Mouse (Mus musculus) hindbrain, embryonic 14.5 days (tissue): ENCODE measurements around the gene L1td1. TPM values are rescaled to one million over a fixed set of nuclear protein-coding genes. Genes with fewer than 3 reads are reported as not detected.

ENCODE experiments used
- ATAC-seq: fragments of 200-750 bp; cut with Nextera tagmentation; 2 replicates; pipeline ENCODE4 v1.8.0; 2017; ENCODE audit warnings: moderate number of reproducible peaks, mild to moderate bottlenecking, moderate TSS enrichment, moderate library complexity; ENCODE audit not compliant: low FRiP score
- DNase-seq: peaks from one replicate; pipeline ENCODE4 v3.0.0-alpha.2; 2015; ENCODE audit warnings: low spot score
- H3K27ac ChIP-seq: fragments of 300-500 bp; sonication (generic); 2 replicates; pipeline ENCODE4 v1.5.1; 2014; ENCODE audit warnings: mild to moderate bottlenecking, moderate library complexity
- H3K27me3 ChIP-seq: fragments of 300-500 bp; sonication (generic); 2 replicates; pipeline ENCODE4 v1.6.1; 2014; ENCODE audit warnings: mild to moderate bottlenecking, low read length, mixed read lengths; ENCODE audit not compliant: control insufficient read depth, insufficient read depth
- H3K36me3 ChIP-seq: fragments of 300-500 bp; sonication (generic); replicated peaks from 2 replicates; pipeline ENCODE4 v1.6.1; 2014; ENCODE audit not compliant: control insufficient read depth, insufficient read depth
- H3K4me1 ChIP-seq: fragments of 300-500 bp; sonication (generic); replicated peaks from 2 replicates; pipeline ENCODE4 v1.6.1; 2014; ENCODE audit warnings: antibody characterized with exemption, low read length, mixed read lengths; ENCODE audit not compliant: control insufficient read depth, insufficient read depth
- H3K4me2 ChIP-seq: fragments of 300-500 bp; sonication (generic); replicated peaks from 2 replicates; pipeline ENCODE4 v1.6.1; 2014; ENCODE audit warnings: mild to moderate bottlenecking, moderate library complexity
- H3K4me3 ChIP-seq: fragments of 300-500 bp; sonication (generic); replicated peaks from 2 replicates; pipeline ENCODE4 v1.5.1; 2014; ENCODE audit warnings: mild to moderate bottlenecking, low read length
- H3K9ac ChIP-seq: fragments of 300-500 bp; sonication (generic); 2 replicates; pipeline ENCODE4 v1.6.1; 2014
- H3K9me3 ChIP-seq: fragments of 300-500 bp; sonication (generic); 2 replicates; pipeline ENCODE4 v1.6.1; 2016; ENCODE audit warnings: low read length; ENCODE audit not compliant: control insufficient read depth
- WGBS: fragments of 180-500 bp; shearing (Covaris S2); extraction: QIAGEN DNeasy Blood & Tissue Kit; methylation state at CpG from one replicate; pipeline ENCODE4 v1.1.7; 2014; 5-methylcytosine and 5-hydroxymethylcytosine counted together
- polyA plus RNA-seq: library from polyadenylated mRNA; unstranded; fragments of >200 nt; fragmentation: Nextera tagmentation; extraction: Ambion mirVana; gene quantifications from 2 replicates; pipeline ENCODE4 v1.2.1, GENCODE M21; 2014

L1td1 gene
- polyA plus RNA-seq, 1 experiment from 2014 or later, result not detected

DNA sequence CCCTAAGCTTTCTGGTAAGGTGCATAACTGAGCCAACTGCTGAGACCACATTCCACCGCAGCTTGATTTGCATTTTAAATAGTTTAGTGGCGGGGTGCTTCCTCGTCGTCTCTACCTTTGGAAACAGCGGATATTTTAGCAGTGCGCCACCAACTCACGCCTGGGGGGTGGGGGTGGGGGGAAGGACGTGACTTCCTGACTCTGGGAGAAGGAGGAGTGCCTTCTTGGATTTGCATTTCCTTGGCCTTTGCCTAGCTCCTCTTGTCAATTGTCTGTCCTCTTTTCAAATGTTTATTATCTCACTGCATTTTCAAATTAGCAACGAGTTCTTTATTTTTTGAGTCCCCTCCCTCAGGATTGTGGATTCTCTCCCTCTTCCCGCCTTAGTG, 1.4 kb downstream of the L1td1 start:
- Histone ChIP-seq H3K4me1 (peaks cover 17% of the 10 kb centered on the region; the same call in 1 of the 2 replicates), H3K27ac (no peak overlapping the region), H3K9me3 (no peaks in the 10 kb centered on the region), H3K4me3 (peak overlapping the region; percentile 11; the same call in 1 of the 2 replicates), H3K9ac (no peak overlapping the region), H3K27me3 (peaks cover 34% of the 10 kb centered on the region), H3K4me2 (peak overlapping the region; percentile 53), H3K36me3 (no peaks in the 10 kb centered on the region)
- no peak for ATAC-seq
- no peak for DNase-seq
- WGBS, result 2% methylated on average over 10 of the region's 10 CpGs

DNA sequence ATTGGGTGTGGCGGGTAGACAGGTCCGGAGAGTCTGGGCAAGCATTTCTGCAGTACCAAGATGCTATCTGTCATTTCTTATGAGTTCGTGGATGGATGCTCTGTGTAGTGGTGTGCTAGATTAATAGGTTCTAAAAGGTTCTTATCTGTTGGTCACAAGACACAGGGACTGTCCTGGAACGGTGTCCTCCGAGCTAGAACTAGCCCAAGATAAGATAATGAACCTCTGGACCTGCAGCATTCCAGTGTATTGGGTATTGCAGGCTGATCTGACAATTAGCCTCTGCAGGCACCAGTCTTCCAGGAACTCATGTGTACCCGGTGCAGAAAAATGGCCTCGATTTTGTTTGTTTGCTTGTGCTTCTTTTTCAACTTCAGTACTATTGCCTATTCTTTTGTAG, 2.2 kb downstream of the L1td1 start:
- DNase-seq (no peak), ATAC-seq (no peak)
- 62% methylated on average over 7 of the region's 7 CpGs for WGBS
- Histone ChIP-seq H3K4me2 (no peak overlapping the region), H3K4me3 (no peak overlapping the region), H3K27me3 (peaks cover 34% of the 10 kb centered on the region), H3K9ac (no peak overlapping the region), H3K9me3 (no peaks in the 10 kb centered on the region), H3K4me1 (peaks cover 17% of the 10 kb centered on the region; the same call in 1 of the 2 replicates), H3K36me3 (no peaks in the 10 kb centered on the region), H3K27ac (no peak overlapping the region)

DNA sequence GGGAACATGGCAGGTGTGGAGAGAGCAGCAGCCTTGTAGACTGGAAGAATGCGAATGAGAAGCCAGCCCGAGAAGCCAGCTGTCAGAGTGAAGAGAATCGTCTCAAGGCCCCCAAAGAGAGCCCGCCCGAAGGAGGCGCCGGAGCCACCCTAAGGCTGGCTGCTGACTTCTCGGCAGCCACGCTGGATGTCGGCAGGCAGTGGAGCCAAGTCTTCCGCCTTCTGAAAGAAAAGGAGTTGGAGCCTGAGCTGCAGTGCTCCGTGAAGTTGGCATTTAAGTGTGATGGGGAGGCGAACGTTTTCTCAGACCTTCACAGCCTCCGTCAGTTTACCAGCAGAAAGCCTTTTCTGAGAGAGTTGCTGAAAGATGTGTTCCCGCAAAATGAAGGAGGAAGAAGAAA, 7.1 kb downstream of the L1td1 start:
- Histone ChIP-seq H3K27me3 (peaks cover 5% of the 10 kb centered on the region), H3K4me2 (no peak overlapping the region), H3K9me3 (no peaks in the 10 kb centered on the region), H3K9ac (no peak overlapping the region), H3K36me3 (no peaks in the 10 kb centered on the region), H3K4me1 (no peaks in the 10 kb centered on the region), H3K27ac (no peak overlapping the region), H3K4me3 (no peak overlapping the region)
- 93% methylated on average over 16 of the region's 16 CpGs for WGBS
- no peak for ATAC-seq
- no peak for DNase-seq

DNA sequence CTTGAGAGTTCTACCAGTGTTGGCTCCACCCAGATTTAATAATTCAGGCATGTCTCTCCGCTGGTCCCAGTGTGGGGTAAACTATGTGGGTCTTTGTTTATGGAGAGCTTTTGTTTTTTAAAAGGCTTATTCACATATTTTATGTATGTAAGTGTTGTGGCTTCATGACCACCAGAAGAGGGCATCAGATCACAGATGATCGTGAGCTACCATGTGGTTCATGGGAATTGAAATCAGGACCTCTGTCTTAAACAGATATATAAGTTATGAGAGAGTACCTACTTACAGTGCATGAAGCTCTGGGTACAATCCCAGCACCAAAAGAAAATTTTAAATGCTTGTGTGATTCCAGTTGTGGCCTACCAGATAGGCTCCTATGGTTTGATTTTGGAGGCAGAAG, 13.2 kb downstream of the L1td1 start:
- ATAC-seq, result no peak
- 29% methylated on average over 2 of the region's 2 CpGs for WGBS
- Histone ChIP-seq H3K9ac (no peak overlapping the region), H3K4me3 (no peak overlapping the region), H3K27me3 (no peaks in the 10 kb centered on the region), H3K27ac (no peak overlapping the region), H3K9me3 (no peaks in the 10 kb centered on the region), H3K4me1 (no peaks in the 10 kb centered on the region), H3K36me3 (no peaks in the 10 kb centered on the region), H3K4me2 (no peak overlapping the region)
- DNase-seq, result peak; percentile 59

DNA sequence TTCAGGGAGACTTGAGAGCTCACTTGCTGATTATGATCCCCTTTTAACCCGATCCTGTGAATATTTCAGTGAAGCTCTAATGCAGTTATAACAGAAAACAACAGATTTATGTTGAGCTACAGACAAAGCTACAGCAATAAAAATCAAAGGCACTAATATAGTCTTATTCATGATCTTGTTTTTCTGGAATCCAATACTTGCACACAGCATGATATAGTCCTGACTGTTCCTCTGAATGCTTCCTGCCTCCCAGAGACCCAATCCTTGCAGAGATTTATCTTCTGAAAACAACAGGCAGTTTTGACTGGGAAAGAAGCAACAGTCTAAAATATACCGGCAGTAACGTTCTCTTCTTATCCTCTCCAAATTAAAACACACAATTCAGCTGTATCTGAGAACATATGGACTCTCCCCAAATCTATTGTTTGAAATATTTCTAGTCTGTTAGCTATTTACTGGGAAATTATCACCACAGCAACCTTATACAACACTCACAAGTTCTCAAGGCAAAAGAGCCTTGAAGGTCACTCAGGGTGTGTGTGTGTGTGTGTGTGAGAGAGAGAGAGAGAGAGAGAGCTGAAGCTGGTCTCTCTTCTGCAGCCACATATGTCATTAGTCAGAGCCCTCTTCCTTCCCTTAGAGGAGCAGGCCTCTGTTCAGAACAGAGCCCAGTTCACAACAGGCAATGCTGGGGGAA, 16.8 kb downstream of the L1td1 start:
- ATAC-seq (no peak), DNase-seq (no peak)
- Histone ChIP-seq H3K36me3 (no peaks in the 10 kb centered on the region), H3K4me1 (no peaks in the 10 kb centered on the region), H3K27ac (no peak overlapping the region), H3K9me3 (no peaks in the 10 kb centered on the region), H3K4me3 (no peak overlapping the region), H3K9ac (no peak overlapping the region), H3K27me3 (no peaks in the 10 kb centered on the region), H3K4me2 (no peak overlapping the region)
- WGBS, result 70% methylated on average over 3 of the region's 3 CpGs

DNA sequence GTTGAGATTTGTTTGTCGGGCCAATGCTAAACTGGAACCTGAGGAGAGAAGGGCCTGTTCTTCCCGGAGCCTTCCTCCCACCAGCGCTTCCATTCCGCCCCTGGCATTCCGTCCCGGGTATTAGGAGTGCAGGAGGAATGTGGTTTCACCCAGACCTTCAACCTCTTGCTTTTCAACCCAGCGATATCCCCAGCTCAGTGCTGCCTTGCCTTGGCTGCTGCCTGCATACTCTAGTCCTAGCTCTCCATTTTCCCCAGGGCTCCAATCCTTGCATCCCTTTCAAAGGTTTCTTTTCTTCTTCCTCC, 17.3 kb downstream of the L1td1 start:
- H3K27ac ChIP-seq, result no peak overlapping the region

DNA sequence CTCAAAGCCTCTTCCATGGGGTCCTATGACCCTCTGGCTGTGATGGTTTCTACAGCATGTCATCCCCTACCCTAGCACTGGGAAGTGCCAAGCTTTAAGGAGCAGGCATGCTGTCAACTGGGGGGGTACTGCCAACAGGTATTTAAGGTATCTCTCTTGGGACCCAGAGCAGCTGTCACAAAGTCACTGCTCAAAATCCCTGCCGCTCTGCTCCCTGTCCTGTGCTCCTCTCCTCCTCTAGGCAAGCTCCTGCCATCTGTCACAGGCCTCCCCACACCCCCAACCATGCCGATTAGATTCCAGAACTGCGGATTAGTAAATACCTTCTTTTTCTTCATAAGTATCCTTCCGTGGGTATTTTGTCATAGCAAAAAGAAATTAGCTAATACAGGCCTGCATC, 27.9 kb downstream of the L1td1 start:
- DNase-seq (no peak), ATAC-seq (no peak)
- Histone ChIP-seq H3K4me1 (0 out of 2 replicates have a peak, but pooled peaks cover 5% of the 10 kb centered on the region), H3K9me3 (no peaks in the 10 kb centered on the region), H3K36me3 (no peaks in the 10 kb centered on the region), H3K9ac (no peak overlapping the region), H3K27me3 (no peaks in the 10 kb centered on the region), H3K4me3 (no peak overlapping the region), H3K4me2 (no peak overlapping the region), H3K27ac (no peak overlapping the region)
- WGBS, result 69% methylated on average over 4 of the region's 4 CpGs

More for the DNA sequence above, 17.3 kb downstream of the L1td1 start:
- WGBS, result 20% methylated on average over 7 of the region's 7 CpGs
- no peaks in the 10 kb centered on the region for H3K4me1 ChIP-seq
- no peaks in the 10 kb centered on the region for H3K9me3 ChIP-seq
- no peak overlapping the region for H3K4me2 ChIP-seq
- H3K27me3 ChIP-seq, result no peaks in the 10 kb centered on the region
- H3K4me3 ChIP-seq, result no peak overlapping the region
- DNase-seq, result no peak
- H3K9ac ChIP-seq, result no peak overlapping the region
- H3K36me3 ChIP-seq, result no peaks in the 10 kb centered on the region
- no peak for ATAC-seq

DNA sequence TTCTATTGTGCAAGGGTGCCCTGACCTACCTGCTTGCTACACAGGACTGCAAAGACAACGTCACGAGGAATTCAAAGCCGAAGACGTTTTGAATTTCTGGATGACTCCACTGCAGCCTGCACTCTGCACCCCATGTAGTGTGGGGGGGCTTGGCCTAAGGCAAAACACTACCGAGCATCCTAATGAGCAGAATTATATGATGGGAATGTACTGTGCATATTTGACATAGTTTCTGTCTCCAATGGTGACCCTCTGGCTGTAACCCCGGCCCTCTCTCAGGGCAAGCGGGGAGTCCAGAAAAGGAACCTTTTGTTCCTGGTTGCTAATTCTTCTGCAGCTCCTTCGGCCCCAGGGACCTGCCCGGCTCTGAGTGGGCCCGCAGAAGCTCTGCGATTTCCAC, 29.6 kb downstream of the L1td1 start:
- Histone ChIP-seq H3K36me3 (no peaks in the 10 kb centered on the region), H3K27ac (no peak overlapping the region), H3K27me3 (no peaks in the 10 kb centered on the region), H3K9ac (no peak overlapping the region), H3K4me2 (no peak overlapping the region), H3K9me3 (no peaks in the 10 kb centered on the region), H3K4me3 (no peak overlapping the region), H3K4me1 (0 out of 2 replicates have a peak, but pooled peaks cover 5% of the 10 kb centered on the region)
- ATAC-seq (no peak), DNase-seq (no peak)
- WGBS, result 22% methylated on average over 11 of the region's 11 CpGs

DNA sequence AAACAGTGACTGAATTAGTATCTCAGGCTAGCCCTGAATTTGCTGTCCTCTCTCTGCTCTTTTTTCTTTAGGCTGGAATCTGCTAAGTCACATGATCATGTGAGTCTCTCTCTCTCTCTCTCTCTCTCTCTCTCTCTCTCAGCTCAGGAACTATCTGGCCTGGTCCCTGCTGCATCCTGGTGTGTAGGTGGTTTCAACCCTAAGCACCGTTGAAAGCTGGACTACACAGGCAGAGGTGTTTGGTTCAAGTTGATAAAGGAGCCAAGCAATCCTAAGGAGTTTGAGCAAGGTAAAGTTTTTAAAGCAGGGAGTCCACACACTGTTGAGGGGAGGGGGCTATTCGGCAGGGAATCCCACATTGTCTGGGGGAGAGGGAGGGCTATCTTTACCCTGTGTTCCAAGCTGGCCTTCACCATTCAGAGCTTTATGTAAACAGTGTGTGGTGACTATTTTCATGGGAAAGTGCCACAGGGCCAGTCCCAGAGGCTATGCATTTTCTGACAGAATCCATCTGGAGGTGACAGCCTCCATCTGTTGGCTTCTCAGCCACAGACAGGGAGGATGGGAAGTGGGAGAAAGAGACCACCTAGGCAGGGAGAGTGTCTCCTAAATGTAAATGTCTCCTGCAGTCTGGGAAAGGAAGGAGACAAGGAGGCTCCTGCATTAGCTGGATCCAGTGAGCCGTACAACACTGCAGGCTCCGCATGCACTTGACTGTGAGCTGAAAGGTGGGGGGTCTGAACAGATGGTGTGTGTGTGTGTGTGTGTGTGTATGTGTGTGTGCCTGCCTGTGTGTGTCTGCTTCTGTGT, 31.7 kb downstream of the L1td1 start:
- Histone ChIP-seq H3K36me3 (no peaks in the 10 kb centered on the region), H3K27ac (no peak overlapping the region)
- peak; percentile 64 for ATAC-seq

More for the DNA sequence above, 31.7 kb downstream of the L1td1 start:
- peak; percentile 41 for DNase-seq
- no peak overlapping the region for H3K9ac ChIP-seq
- 32% methylated on average over 4 of the region's 4 CpGs for WGBS
- no peaks in the 10 kb centered on the region for H3K27me3 ChIP-seq
- H3K4me3 ChIP-seq, result no peak overlapping the region
- H3K4me1 ChIP-seq, result 0 out of 2 replicates have a peak, but pooled peaks cover 5% of the 10 kb centered on the region
- H3K4me2 ChIP-seq, result no peak overlapping the region
- H3K9me3 ChIP-seq, result no peaks in the 10 kb centered on the region
